Mouse (Mus musculus): ENCODE results near the gene Fgl2. TPM values are rescaled to one million over a fixed set of nuclear protein-coding genes. Genes with fewer than 3 reads are reported as not detected.

The Fgl2 gene
- total RNA-seq, 1 experiment, result 0.71 TPM

DNA sequence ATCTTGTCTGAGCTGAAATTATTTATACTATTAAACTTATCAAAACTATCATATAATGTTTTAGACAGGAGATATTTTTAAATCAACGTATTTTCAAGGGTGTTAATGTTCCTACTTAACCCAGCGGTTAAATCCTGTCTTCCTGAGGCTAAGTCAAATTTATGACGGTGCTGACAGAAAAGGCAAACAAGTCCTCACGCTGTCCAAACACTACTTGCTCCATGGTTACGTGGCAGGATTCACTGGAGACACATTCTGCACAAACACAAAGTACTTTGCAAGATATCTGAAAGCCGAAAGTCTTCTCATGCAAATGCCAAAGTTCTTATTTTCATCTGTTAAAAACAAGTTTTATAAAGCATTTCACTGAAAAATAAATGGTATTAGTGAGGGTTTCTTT, 9.5 kb downstream of the Fgl2 start:
- Histone ChIP-seq H3K9me3 (ENCODE audit: control insufficient read depth, insufficient read depth, low read depth, low read length) (no peaks in the 10 kb centered on the region), H3K4me3 (ENCODE audit: insufficient read depth in 1 of 2, low read depth in 1 of 2, low read length in 2 of 2, poor library complexity in 1 of 2, severe bottlenecking in 1 of 2) (no peak overlapping the region), H3K36me3 (ENCODE audit: control insufficient read depth, insufficient read depth, low read length, poor library complexity, severe bottlenecking) (no peaks in the 10 kb centered on the region), H3K9ac (ENCODE audit: insufficient read depth, low read depth, low read length, poor library complexity, severe bottlenecking) (no peak overlapping the region), H3K4me1 (ENCODE audit: control insufficient read depth in 2 of 2, insufficient read depth in 2 of 2, low read length in 2 of 2, poor library complexity in 1 of 2) (peaks cover 0 to 9% of the 10 kb centered on the region in 2 experiments; a peak in 2 of 4 replicates), H3K27ac (ENCODE audit: insufficient read depth, low read depth, low read length, poor library complexity, severe bottlenecking) (no peak overlapping the region)
- DNase-seq (ENCODE audit: low read depth, low spot score), result no peak
- TF ChIP-seq MAFK (IDR thresholded peaks at IDR 0.05; ENCODE audit: insufficient read depth, low read depth, low read length) (no peak), ZC3H11A (IDR thresholded peaks at IDR 0.05; ENCODE audit: borderline replicate concordance, low read depth, low read length) (no peak), CHD2 (IDR thresholded peaks at IDR 0.05; ENCODE audit: low read depth, low read length) (no peak), HCFC1 (IDR thresholded peaks at IDR 0.05; ENCODE audit: borderline replicate concordance, insufficient read depth, low read length) (no peak), ZNF384 (IDR thresholded peaks at IDR 0.05; ENCODE audit: low read depth, low read length) (no peak)
- in situ Hi-C loops (cut with MboI; ENCODE audit: low sequenced_read_pairs in 2 of 2, unreplicated experiment in 2 of 2), result no loop called here

DNA sequence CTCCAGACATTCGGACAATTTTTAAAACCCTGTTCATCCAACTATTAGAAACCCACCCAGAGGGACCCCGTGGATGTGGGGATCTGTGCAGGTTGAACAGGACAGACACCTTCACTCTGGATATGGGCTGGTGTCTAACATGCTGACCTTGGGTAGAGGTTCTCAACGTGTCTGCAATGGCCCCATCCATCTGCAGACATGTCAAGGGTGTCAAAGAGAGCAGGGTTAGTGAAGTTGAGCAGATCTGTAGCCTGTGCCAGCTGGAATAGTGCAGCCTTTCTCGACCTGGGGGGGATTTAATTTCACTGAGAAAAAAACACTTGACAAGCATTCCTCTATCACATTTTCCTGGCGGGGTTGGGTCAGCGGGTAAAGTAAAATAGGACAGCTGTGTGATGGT, 10.2 kb downstream of the Fgl2 start:
- in situ Hi-C loops (cut with MboI; ENCODE audit: low sequenced_read_pairs in 2 of 2, unreplicated experiment in 2 of 2), result no loop called here
- H3K36me3 ChIP-seq (ENCODE audit: control insufficient read depth, insufficient read depth, low read length, poor library complexity, severe bottlenecking), result no peaks in the 10 kb centered on the region
- no peak overlapping the region for H3K27ac ChIP-seq (ENCODE audit: insufficient read depth, low read depth, low read length, poor library complexity, severe bottlenecking)
- no peaks in the 10 kb centered on the region for H3K9me3 ChIP-seq (ENCODE audit: control insufficient read depth, insufficient read depth, low read depth, low read length)
- H3K9ac ChIP-seq (ENCODE audit: insufficient read depth, low read depth, low read length, poor library complexity, severe bottlenecking), result no peak overlapping the region
- DNase-seq (ENCODE audit: low read depth, low spot score), result no peak
- H3K4me3 ChIP-seq (ENCODE audit: insufficient read depth in 1 of 2, low read depth in 1 of 2, low read length in 2 of 2, poor library complexity in 1 of 2, severe bottlenecking in 1 of 2), result no peak overlapping the region
- H3K4me1 ChIP-seq (ENCODE audit: control insufficient read depth in 2 of 2, insufficient read depth in 2 of 2, low read length in 2 of 2, poor library complexity in 1 of 2), result peaks cover 0 to 9% of the 10 kb centered on the region in 2 experiments; a peak in 2 of 4 replicates
- no peak for TF ChIP-seq CHD2 (IDR thresholded peaks at IDR 0.05; ENCODE audit: low read depth, low read length)
- TF ChIP-seq ZNF384 (IDR thresholded peaks at IDR 0.05; ENCODE audit: low read depth, low read length), result no peak
- TF ChIP-seq MAFK (IDR thresholded peaks at IDR 0.05; ENCODE audit: insufficient read depth, low read depth, low read length), result no peak
- TF ChIP-seq ZC3H11A (IDR thresholded peaks at IDR 0.05; ENCODE audit: borderline replicate concordance, low read depth, low read length), result no peak
- no peak for TF ChIP-seq HCFC1 (IDR thresholded peaks at IDR 0.05; ENCODE audit: borderline replicate concordance, insufficient read depth, low read length)

DNA sequence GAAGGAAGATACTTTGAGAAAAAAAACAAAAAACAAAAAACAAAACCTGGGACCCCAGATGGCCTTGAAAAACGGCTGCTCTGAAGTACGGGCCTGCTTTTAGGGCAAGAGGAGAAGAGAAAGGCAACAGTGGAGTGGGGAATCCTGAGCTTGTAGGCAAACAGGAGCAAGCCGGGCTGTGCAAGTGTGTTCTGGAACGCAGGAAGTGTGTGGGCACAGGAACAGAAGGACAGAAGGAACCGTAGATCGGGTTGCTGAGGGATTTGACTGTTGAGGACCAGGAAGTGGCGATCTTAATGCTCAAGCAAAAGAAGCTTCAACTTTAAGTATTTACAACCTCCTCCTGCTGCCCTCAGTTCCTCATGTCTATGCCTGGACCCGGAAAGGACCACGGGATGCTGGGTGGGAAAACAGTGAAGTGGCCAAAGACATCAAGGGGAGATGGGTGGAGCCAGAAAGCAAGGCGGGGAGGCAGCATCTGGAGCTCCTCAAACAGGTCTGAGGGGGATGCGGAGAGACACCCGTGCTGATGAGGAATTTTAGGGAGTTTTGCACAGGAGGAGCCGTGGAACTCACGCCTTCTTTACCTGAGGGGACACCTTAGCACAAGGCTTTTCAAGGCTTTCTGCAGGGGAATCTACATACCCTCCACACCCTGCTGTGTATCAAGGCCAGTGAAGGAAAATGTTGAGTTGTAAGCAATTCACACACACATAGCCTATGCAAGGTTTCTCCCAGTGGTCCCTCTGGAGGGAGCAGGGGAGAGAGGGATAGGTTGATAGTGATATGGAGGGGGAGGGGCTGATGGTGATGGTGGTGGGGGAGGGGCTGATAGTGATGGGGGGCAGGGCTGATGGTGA, 11.2 kb downstream of the Fgl2 start:
- in situ Hi-C loops (cut with MboI; ENCODE audit: low sequenced_read_pairs in 2 of 2, unreplicated experiment in 2 of 2), result no loop called here
- no peak for TF ChIP-seq HCFC1 (IDR thresholded peaks at IDR 0.05; ENCODE audit: borderline replicate concordance, insufficient read depth, low read length)
- no peak for TF ChIP-seq ZNF384 (IDR thresholded peaks at IDR 0.05; ENCODE audit: low read depth, low read length)
- no peak for TF ChIP-seq ZC3H11A (IDR thresholded peaks at IDR 0.05; ENCODE audit: borderline replicate concordance, low read depth, low read length)
- TF ChIP-seq CHD2 (IDR thresholded peaks at IDR 0.05; ENCODE audit: low read depth, low read length), result no peak
- TF ChIP-seq MAFK (IDR thresholded peaks at IDR 0.05; ENCODE audit: insufficient read depth, low read depth, low read length), result no peak
- H3K9me3 ChIP-seq (ENCODE audit: control insufficient read depth, insufficient read depth, low read depth, low read length), result no peaks in the 10 kb centered on the region
- H3K9ac ChIP-seq (ENCODE audit: insufficient read depth, low read depth, low read length, poor library complexity, severe bottlenecking), result no peak overlapping the region
- no peaks in the 10 kb centered on the region for H3K36me3 ChIP-seq (ENCODE audit: control insufficient read depth, insufficient read depth, low read length, poor library complexity, severe bottlenecking)
- H3K27ac ChIP-seq (ENCODE audit: insufficient read depth, low read depth, low read length, poor library complexity, severe bottlenecking), result no peak overlapping the region
- H3K4me1 ChIP-seq (ENCODE audit: control insufficient read depth in 2 of 2, insufficient read depth in 2 of 2, low read length in 2 of 2, poor library complexity in 1 of 2), result peaks cover under 1 to 9% of the 10 kb centered on the region in 2 experiments; a peak in 2 of 4 replicates
- DNase-seq (ENCODE audit: low read depth, low spot score), result no peak
- peak overlapping the region in 1 of 2 experiments; percentile 32; a peak in 2 of 4 replicates for H3K4me3 ChIP-seq (ENCODE audit: insufficient read depth in 1 of 2, low read depth in 1 of 2, low read length in 2 of 2, poor library complexity in 1 of 2, severe bottlenecking in 1 of 2)

- Histone ChIP-seq H3K27ac (ENCODE audit: insufficient read depth, low read depth, low read length, poor library complexity, severe bottlenecking) (no peak overlapping the region), H3K4me1 (ENCODE audit: control insufficient read depth in 2 of 2, insufficient read depth in 2 of 2, low read length in 2 of 2, poor library complexity in 1 of 2) (peaks cover 1 to 9% of the 10 kb centered on the region in 2 experiments; a peak in 2 of 4 replicates)
- in situ Hi-C loops (cut with MboI; ENCODE audit: low sequenced_read_pairs in 2 of 2, unreplicated experiment in 2 of 2), result no loop called here
These were observed 12.0 kb downstream of the Fgl2 start for GRCm38 (mm10) chr5:21384252-21384960.

More at GRCm38 (mm10) chr5:21384252-21384960, 12.0 kb downstream of the Fgl2 start:
- TF ChIP-seq MAFK (IDR thresholded peaks at IDR 0.05; ENCODE audit: insufficient read depth, low read depth, low read length) (no peak), ZNF384 (IDR thresholded peaks at IDR 0.05; ENCODE audit: low read depth, low read length) (no peak), HCFC1 (IDR thresholded peaks at IDR 0.05; ENCODE audit: borderline replicate concordance, insufficient read depth, low read length) (no peak), ZC3H11A (IDR thresholded peaks at IDR 0.05; ENCODE audit: borderline replicate concordance, low read depth, low read length) (no peak), CHD2 (IDR thresholded peaks at IDR 0.05; ENCODE audit: low read depth, low read length) (no peak)
- no peak overlapping the region for H3K4me3 ChIP-seq (ENCODE audit: insufficient read depth in 1 of 2, low read depth in 1 of 2, low read length in 2 of 2, poor library complexity in 1 of 2, severe bottlenecking in 1 of 2)
- H3K9ac ChIP-seq (ENCODE audit: insufficient read depth, low read depth, low read length, poor library complexity, severe bottlenecking), result no peak overlapping the region
- no peaks in the 10 kb centered on the region for H3K36me3 ChIP-seq (ENCODE audit: control insufficient read depth, insufficient read depth, low read length, poor library complexity, severe bottlenecking)
- DNase-seq (ENCODE audit: low read depth, low spot score), result no peak
- no peaks in the 10 kb centered on the region for H3K9me3 ChIP-seq (ENCODE audit: control insufficient read depth, insufficient read depth, low read depth, low read length)

Data from ES-E14 (cell line).